Mouse (Mus musculus): ENCODE measurements around the gene Tkt.

DNA sequence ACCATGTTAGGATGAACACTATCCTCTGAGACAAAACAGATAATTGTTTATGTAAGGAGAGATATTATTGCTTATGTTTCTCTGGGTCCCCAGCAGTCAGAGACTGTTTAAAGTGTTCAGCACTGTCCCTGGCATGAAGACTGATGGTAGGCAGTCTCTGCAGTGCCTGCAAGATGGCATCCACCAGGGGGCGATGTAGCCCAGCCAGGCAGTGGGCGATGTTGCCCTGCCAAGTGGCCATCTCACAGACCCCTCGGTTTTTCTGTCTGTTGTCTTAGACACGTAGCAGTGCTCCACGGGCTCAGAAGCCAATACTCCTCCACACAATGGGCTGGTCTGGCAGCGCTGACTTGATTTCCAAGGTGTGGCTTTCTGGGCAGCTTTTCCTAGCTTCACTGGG is 43.3 kb downstream of the Tkt start:
- peak; percentile 96 for TF ChIP-seq CTCF (IDR thresholded peaks at IDR 0.05; ENCODE audit: low read depth, low read length)
- TF ChIP-seq GATA1 (IDR thresholded peaks at IDR 0.05; ENCODE audit: borderline replicate concordance, low read length), result no peak
- TF ChIP-seq GATA2 (IDR thresholded peaks at IDR 0.05; ENCODE audit: borderline replicate concordance, low read depth, low read length), result no peak
- no peak for TF ChIP-seq TAL1 (conservative IDR thresholded peaks at IDR 0.05; ENCODE audit: low read depth, low read length)

Data from G1E (cell line).